Mouse (Mus musculus): ENCODE results near the gene Rbfox1. TPM values are rescaled to one million over a fixed set of nuclear protein-coding genes. Genes with fewer than 3 reads are reported as not detected.
A peak's percentile ranks its signal among the peaks of the same experiment; 100 is the strongest.

Rbfox1 gene
- polyA plus RNA-seq, 1 experiment from 2014 or later, result 4.7 TPM

- no peak overlapping the region for H3K4me2 ChIP-seq (ENCODE audit: low read length)
- H3K4me3 ChIP-seq (ENCODE audit: control insufficient read depth in 1 of 2, insufficient read depth in 1 of 2, low read depth in 1 of 2, low read length in 2 of 2), result no peak overlapping the region
- no peak overlapping the region for H3K9ac ChIP-seq (ENCODE audit: low read length)
- 71% methylated on average over 2 of the region's 2 CpGs for WGBS
- no peaks in the 10 kb centered on the region for H3K36me3 ChIP-seq (ENCODE audit: control insufficient read depth, insufficient read depth, low read length)
- no peaks in the 10 kb centered on the region for H3K9me3 ChIP-seq (ENCODE audit: control insufficient read depth, low read length)
- H3K27me3 ChIP-seq (ENCODE audit: control insufficient read depth, insufficient read depth, low read length), result no peaks in the 10 kb centered on the region
- H3K27ac ChIP-seq (replicated peaks in 1 of 2; ENCODE audit: control insufficient read depth in 1 of 2, insufficient read depth in 1 of 2, low read depth in 2 of 2, low read length in 2 of 2), result no peak overlapping the region
- no peaks in the 10 kb centered on the region for H3K4me1 ChIP-seq (ENCODE audit: control insufficient read depth in 2 of 2, insufficient read depth in 2 of 2, low read length in 2 of 2)
- ATAC-seq (ENCODE audit: insufficient number of reproducible peaks, insufficient read depth, low FRiP score, low read depth), result no peak
Observed at GRCm38 (mm10) chr16:7374674-7375073, 1489.5 kb downstream of the Rbfox1 start.

GRCm38 (mm10) chr16:7396101-7396500 lies 1510.9 kb downstream of the Rbfox1 start:
- no peaks in the 10 kb centered on the region for H3K27me3 ChIP-seq (ENCODE audit: control insufficient read depth, insufficient read depth, low read length)
- no peak overlapping the region for H3K4me3 ChIP-seq (ENCODE audit: control insufficient read depth in 1 of 2, insufficient read depth in 1 of 2, low read depth in 1 of 2, low read length in 2 of 2)
- H3K4me2 ChIP-seq (ENCODE audit: low read length), result no peak overlapping the region
- H3K9ac ChIP-seq (ENCODE audit: low read length), result no peak overlapping the region
- no peaks in the 10 kb centered on the region for H3K9me3 ChIP-seq (ENCODE audit: control insufficient read depth, low read length)
- H3K4me1 ChIP-seq (ENCODE audit: control insufficient read depth in 2 of 2, insufficient read depth in 2 of 2, low read length in 2 of 2), result no peaks in the 10 kb centered on the region
- no peak for ATAC-seq (ENCODE audit: insufficient number of reproducible peaks, insufficient read depth, low FRiP score, low read depth)
- no peak overlapping the region for H3K27ac ChIP-seq (replicated peaks in 1 of 2; ENCODE audit: control insufficient read depth in 1 of 2, insufficient read depth in 1 of 2, low read depth in 2 of 2, low read length in 2 of 2)
- H3K36me3 ChIP-seq (ENCODE audit: control insufficient read depth, insufficient read depth, low read length), result no peaks in the 10 kb centered on the region

DNA sequence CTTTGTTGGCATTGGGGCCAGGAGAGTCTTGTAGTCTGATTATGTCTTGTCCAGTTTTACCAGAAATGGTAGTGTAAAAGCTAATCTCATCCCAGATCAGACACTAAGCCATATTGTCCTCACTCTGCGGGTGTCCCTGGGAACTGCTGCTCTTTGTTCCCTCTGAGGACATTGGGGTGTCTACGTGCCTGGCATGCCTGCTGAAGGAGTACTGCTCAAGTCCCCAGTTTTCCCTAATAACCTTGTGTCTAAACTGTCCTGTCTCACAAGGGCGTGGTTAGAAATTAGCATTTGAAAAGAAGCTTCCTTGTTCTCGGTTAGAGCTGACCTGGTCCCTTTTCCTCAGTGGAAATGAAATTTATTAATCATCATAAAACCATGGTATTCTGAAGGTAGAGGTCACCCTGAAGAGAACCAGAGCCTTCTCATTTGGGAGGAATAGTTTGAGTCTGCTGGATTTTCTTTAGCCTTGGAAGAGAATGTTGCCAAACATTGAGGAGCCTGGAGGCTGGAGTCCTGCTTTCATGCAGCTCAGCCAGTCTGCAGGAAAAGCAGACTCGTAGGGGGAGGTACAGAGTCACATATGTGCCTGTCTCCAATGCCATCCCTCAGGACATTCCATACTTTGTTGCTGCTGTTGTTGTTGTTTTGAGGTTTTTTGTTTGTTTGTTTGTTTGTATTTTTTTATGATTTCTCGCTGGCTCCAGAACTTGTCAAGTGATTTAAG lies 1519.8 kb downstream of the Rbfox1 start:
- Histone ChIP-seq H3K9me3 (ENCODE audit: control insufficient read depth, low read length) (no peaks in the 10 kb centered on the region), H3K9ac (ENCODE audit: low read length) (no peak overlapping the region), H3K4me3 (ENCODE audit: control insufficient read depth in 1 of 2, insufficient read depth in 1 of 2, low read depth in 1 of 2, low read length in 2 of 2) (no peak overlapping the region), H3K4me2 (ENCODE audit: low read length) (no peak overlapping the region), H3K27ac (replicated peaks in 1 of 2; ENCODE audit: control insufficient read depth in 1 of 2, insufficient read depth in 1 of 2, low read depth in 2 of 2, low read length in 2 of 2) (no peak overlapping the region), H3K4me1 (ENCODE audit: control insufficient read depth in 2 of 2, insufficient read depth in 2 of 2, low read length in 2 of 2) (no peaks in the 10 kb centered on the region), H3K27me3 (ENCODE audit: control insufficient read depth, insufficient read depth, low read length) (no peaks in the 10 kb centered on the region), H3K36me3 (ENCODE audit: control insufficient read depth, insufficient read depth, low read length) (no peaks in the 10 kb centered on the region)
- WGBS, result 57% methylated on average over 6 of the region's 6 CpGs
- no peak for ATAC-seq (ENCODE audit: insufficient number of reproducible peaks, insufficient read depth, low FRiP score, low read depth)

DNA sequence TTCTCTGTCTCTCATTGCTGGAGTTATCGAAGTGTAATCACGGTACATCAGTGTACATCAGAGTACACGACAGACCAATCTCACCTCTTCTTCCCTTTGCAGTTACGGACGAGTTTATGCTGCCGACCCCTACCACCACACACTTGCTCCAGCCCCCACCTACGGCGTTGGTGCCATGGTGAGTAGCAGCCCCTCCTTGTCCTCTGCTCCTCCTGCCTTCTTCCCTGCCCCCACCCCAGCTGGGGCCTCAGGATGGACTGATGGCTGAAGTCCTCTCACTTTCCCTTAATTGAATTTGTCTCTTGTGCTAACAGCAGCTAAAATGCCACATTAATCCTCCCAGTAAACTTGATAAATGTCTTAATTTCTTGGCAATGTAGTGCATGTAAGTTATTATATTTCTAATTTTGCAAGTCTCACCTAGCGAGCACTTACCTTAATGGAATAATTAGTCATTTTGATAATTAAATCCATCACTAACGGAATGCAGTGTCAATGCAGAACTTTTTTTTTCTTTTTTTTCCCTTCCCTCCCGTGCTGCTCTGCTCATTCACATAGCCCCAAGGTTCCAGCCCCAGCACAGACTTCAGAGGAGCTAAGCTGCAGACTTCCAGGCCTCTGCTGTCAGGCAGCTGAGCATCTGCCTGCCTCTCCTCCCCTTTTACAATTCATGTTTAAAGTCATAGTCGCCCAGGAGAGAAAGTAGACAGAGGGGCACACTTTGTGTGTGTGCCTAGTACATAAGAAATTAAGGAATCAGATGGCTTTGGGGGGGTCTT lies 1522.9 kb downstream of the Rbfox1 start:
- no peaks in the 10 kb centered on the region for H3K36me3 ChIP-seq (ENCODE audit: control insufficient read depth, insufficient read depth, low read length)
- ATAC-seq (ENCODE audit: insufficient number of reproducible peaks, insufficient read depth, low FRiP score, low read depth), result no peak
- no peak overlapping the region for H3K4me3 ChIP-seq (ENCODE audit: control insufficient read depth in 1 of 2, insufficient read depth in 1 of 2, low read depth in 1 of 2, low read length in 2 of 2)
- no peaks in the 10 kb centered on the region for H3K9me3 ChIP-seq (ENCODE audit: control insufficient read depth, low read length)
- 48% methylated on average over 12 of the region's 12 CpGs for WGBS
- H3K4me2 ChIP-seq (ENCODE audit: low read length), result no peak overlapping the region
- H3K4me1 ChIP-seq (ENCODE audit: control insufficient read depth in 2 of 2, insufficient read depth in 2 of 2, low read length in 2 of 2), result no peaks in the 10 kb centered on the region
- no peak overlapping the region for H3K9ac ChIP-seq (ENCODE audit: low read length)
- H3K27ac ChIP-seq (replicated peaks in 1 of 2; ENCODE audit: control insufficient read depth in 1 of 2, insufficient read depth in 1 of 2, low read depth in 2 of 2, low read length in 2 of 2), result no peak overlapping the region
- no peaks in the 10 kb centered on the region for H3K27me3 ChIP-seq (ENCODE audit: control insufficient read depth, insufficient read depth, low read length)

DNA sequence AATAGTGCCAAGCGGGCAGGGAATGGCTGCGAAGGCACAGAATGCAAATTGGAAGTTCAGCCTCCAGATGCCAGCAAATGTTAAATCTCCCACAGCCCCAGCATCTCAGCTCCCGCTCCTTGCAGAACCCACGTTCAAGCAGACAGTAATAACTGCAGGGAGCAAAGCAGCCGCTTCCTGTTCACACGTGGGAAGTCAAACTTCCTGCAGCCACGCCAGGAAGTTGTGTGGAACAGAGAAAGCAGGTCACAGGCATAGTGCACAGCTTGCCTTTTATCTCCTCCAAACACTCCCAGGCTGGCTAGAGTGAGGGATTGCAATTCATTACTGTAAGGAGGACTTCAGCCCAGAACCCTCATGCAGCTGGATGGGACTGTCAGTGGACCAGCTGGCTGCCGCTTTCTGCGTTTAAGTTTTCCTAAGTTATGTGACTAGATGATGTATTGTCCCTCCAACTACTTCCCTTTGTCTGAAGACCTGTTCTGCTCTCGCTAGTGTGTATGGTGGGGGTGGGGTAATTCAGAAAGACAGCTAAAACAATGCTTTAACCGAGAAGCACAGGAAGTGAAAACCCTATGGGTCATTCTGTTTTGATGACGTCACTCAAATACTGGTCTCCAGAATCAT lies 1534.6 kb downstream of the Rbfox1 start:
- peak overlapping the region; percentile 57 to 61 for H3K27ac ChIP-seq (replicated peaks in 1 of 2; ENCODE audit: control insufficient read depth in 1 of 2, insufficient read depth in 1 of 2, low read depth in 2 of 2, low read length in 2 of 2)
- H3K36me3 ChIP-seq (ENCODE audit: control insufficient read depth, insufficient read depth, low read length), result no peaks in the 10 kb centered on the region
- WGBS, result 25% methylated on average over 12 of the region's 12 CpGs
- H3K9ac ChIP-seq (ENCODE audit: low read length), result peak overlapping the region; percentile 25; the same call in 1 of the 2 replicates
- H3K4me2 ChIP-seq (ENCODE audit: low read length), result peak overlapping the region; percentile 47
- H3K9me3 ChIP-seq (ENCODE audit: control insufficient read depth, low read length), result no peaks in the 10 kb centered on the region
- peak overlapping the region in 1 of 2 experiments; percentile 1; a peak in 1 of 4 replicates for H3K4me3 ChIP-seq (ENCODE audit: control insufficient read depth in 1 of 2, insufficient read depth in 1 of 2, low read depth in 1 of 2, low read length in 2 of 2)
- H3K27me3 ChIP-seq (ENCODE audit: control insufficient read depth, insufficient read depth, low read length), result no peaks in the 10 kb centered on the region
- H3K4me1 ChIP-seq (ENCODE audit: control insufficient read depth in 2 of 2, insufficient read depth in 2 of 2, low read length in 2 of 2), result peaks cover 0 to 5% of the 10 kb centered on the region in 2 experiments; a peak in 1 of 4 replicates
- ATAC-seq (ENCODE audit: insufficient number of reproducible peaks, insufficient read depth, low FRiP score, low read depth), result peak; percentile 59; the same call in 1 of the 2 replicates

- no peak for ATAC-seq (ENCODE audit: insufficient number of reproducible peaks, insufficient read depth, low FRiP score, low read depth)
- no peaks in the 10 kb centered on the region for H3K4me1 ChIP-seq (ENCODE audit: control insufficient read depth in 2 of 2, insufficient read depth in 2 of 2, low read length in 2 of 2)
- H3K4me3 ChIP-seq (ENCODE audit: control insufficient read depth in 1 of 2, insufficient read depth in 1 of 2, low read depth in 1 of 2, low read length in 2 of 2), result no peak overlapping the region
- no peaks in the 10 kb centered on the region for H3K27me3 ChIP-seq (ENCODE audit: control insufficient read depth, insufficient read depth, low read length)
- WGBS, result 71% methylated on average over 3 of the region's 3 CpGs
- H3K9me3 ChIP-seq (ENCODE audit: control insufficient read depth, low read length), result no peaks in the 10 kb centered on the region
- H3K4me2 ChIP-seq (ENCODE audit: low read length), result no peak overlapping the region
- H3K27ac ChIP-seq (replicated peaks in 1 of 2; ENCODE audit: control insufficient read depth in 1 of 2, insufficient read depth in 1 of 2, low read depth in 2 of 2, low read length in 2 of 2), result no peak overlapping the region
- no peaks in the 10 kb centered on the region for H3K36me3 ChIP-seq (ENCODE audit: control insufficient read depth, insufficient read depth, low read length)
- no peak overlapping the region for H3K9ac ChIP-seq (ENCODE audit: low read length)
Observed at GRCm38 (mm10) chr16:7425386-7426089, 1540.4 kb downstream of the Rbfox1 start.

DNA sequence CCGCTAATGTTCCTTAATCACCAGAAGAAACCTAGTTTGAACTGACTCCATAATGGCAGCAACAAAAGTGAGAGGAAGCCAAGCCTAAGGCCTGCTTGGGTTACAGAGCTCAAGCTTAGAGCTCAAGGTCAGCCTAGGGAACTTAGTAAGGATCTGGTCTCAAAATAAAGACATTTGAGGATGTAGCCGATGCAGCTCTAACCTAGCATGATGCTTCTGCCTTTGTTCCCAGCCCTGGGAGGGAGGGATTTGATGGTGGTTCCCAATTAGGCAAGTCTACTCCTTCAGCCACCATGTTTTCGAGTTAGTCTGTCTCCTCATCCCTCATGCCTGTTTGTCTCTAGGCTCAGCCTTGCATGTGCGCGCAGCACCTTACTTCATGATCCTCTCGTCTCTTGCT lies 1548.1 kb downstream of the Rbfox1 start:
- no peak overlapping the region for H3K4me3 ChIP-seq (ENCODE audit: control insufficient read depth in 1 of 2, insufficient read depth in 1 of 2, low read depth in 1 of 2, low read length in 2 of 2)
- H3K4me2 ChIP-seq (ENCODE audit: low read length), result no peak overlapping the region
- no peaks in the 10 kb centered on the region for H3K36me3 ChIP-seq (ENCODE audit: control insufficient read depth, insufficient read depth, low read length)
- no peak overlapping the region for H3K27ac ChIP-seq (replicated peaks in 1 of 2; ENCODE audit: control insufficient read depth in 1 of 2, insufficient read depth in 1 of 2, low read depth in 2 of 2, low read length in 2 of 2)
- 81% methylated on average over 6 of the region's 6 CpGs for WGBS
- H3K9me3 ChIP-seq (ENCODE audit: control insufficient read depth, low read length), result no peaks in the 10 kb centered on the region
- no peak overlapping the region for H3K9ac ChIP-seq (ENCODE audit: low read length)
- ATAC-seq (ENCODE audit: insufficient number of reproducible peaks, insufficient read depth, low FRiP score, low read depth), result no peak
- no peaks in the 10 kb centered on the region for H3K27me3 ChIP-seq (ENCODE audit: control insufficient read depth, insufficient read depth, low read length)
- H3K4me1 ChIP-seq (ENCODE audit: control insufficient read depth in 2 of 2, insufficient read depth in 2 of 2, low read length in 2 of 2), result no peaks in the 10 kb centered on the region
